Mouse (Mus musculus) ES-E14 (cell line): Measurements from ENCODE around the gene Calcoco2.

Experiments
- HCFC1 ChIP-seq: IDR thresholded peaks from 2 replicates; pipeline ENCODE4 v1.6.1; 2012; ENCODE audit warnings: low read length, inconsistent platforms, borderline replicate concordance; ENCODE audit not compliant: insufficient read depth
- ZNF384 ChIP-seq: IDR thresholded peaks from 2 replicates; pipeline ENCODE4 v1.6.1; 2012; ENCODE audit warnings: low read depth, low read length, inconsistent platforms

- TF ChIP-seq HCFC1 (no peak), ZNF384 (no peak)
Observed at GRCm38 (mm10) chr11:96091073-96091472, 20.7 kb downstream of the Calcoco2 start.
